Mouse (Mus musculus) megakaryocyte, embryonic 14.5 days (primary cell): ENCODE results near the gene Srsf4.

ENCODE experiments used
- FLI1 ChIP-seq: IDR thresholded peaks from 2 replicates; pipeline ENCODE4 v1.6.1; 2012; ENCODE audit warnings: low read length, inconsistent platforms, mixed read lengths
- GATA1 ChIP-seq: IDR thresholded peaks from 3 replicates; pipeline ENCODE4 v1.6.1; 2012; ENCODE audit warnings: mixed read lengths, low read length, inconsistent platforms, borderline replicate concordance

DNA sequence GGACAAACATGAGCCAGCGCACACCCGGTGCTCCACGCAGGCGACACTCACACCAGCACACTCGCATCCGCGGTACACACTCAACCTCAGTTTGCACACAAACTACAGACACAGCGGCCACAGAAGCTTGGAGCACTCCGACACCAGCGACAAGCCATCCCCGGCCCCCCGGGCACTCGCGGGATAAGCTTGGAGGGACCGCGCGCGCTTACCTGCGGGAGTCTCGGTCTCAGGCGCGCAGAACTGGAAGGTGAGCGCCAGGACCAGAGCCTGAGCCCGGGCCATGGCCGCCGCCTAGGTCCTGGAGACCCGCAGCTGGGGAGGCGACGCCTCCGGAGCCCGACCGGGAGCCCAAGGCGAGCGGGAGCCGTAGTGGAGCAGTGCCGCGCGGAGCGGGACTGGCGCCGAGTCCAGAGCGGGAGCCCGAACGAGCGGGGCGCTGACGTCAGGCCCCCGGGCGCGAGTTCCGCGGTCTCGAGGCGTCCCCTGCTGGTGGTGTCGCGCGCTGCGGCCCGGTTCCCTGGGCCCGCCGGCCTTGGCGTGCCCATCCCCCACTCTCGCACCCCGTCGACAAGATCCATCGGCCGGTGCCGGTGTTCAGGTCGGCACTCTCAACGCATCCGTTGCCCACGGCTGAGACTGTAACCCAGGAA, 35.4 kb upstream of the Srsf4 start, which contains the start of gene Ptpru:
- TF ChIP-seq GATA1 (no peak), FLI1 (no peak)
